Mouse (Mus musculus): Measurements from ENCODE around the gene Cd84.
"Not testable (repeated sequence)": the region's sequence is repeated elsewhere in the genome, so short reads cannot be mapped to it uniquely, and the experiment has no call there.

Cd84 gene

GRCm38 (mm10) chr1:171839488-171839887, at the start of gene Cd84:
TSS of gene Cd84 (plus strand) at chr1:171839697.
- DNase-seq (ENCODE audit: low read depth), result no peak

GRCm38 (mm10) chr1:171791491-171791890, 48.0 kb upstream of the Cd84 start:
- DNase-seq (ENCODE audit: low read depth), result no peak

- no peak for DNase-seq (ENCODE audit: low read depth)
These were observed 43.3 kb upstream of the Cd84 start for GRCm38 (mm10) chr1:171796185-171796584.

GRCm38 (mm10) chr1:171797840-171798239, 41.7 kb upstream of the Cd84 start:
- no peak for DNase-seq (ENCODE audit: low read depth)

- DNase-seq (ENCODE audit: low read depth), result no peak
These were observed 39.8 kb upstream of the Cd84 start for GRCm38 (mm10) chr1:171799648-171800047.

- DNase-seq (ENCODE audit: low read depth), result not testable (repeated sequence)
These were observed 28.4 kb upstream of the Cd84 start for GRCm38 (mm10) chr1:171811048-171811447.

GRCm38 (mm10) chr1:171815545-171816439, 23.7 kb upstream of the Cd84 start:
- peak; percentile 89 for DNase-seq (ENCODE audit: low read depth)

GRCm38 (mm10) chr1:171816991-171817390, 22.5 kb upstream of the Cd84 start:
- no peak for DNase-seq (ENCODE audit: low read depth)

- no peak for DNase-seq (ENCODE audit: low read depth)
These were observed 18.2 kb upstream of the Cd84 start for GRCm38 (mm10) chr1:171821331-171821730.

GRCm38 (mm10) chr1:171825462-171825861, 14.0 kb upstream of the Cd84 start:
- peak; percentile 51 for DNase-seq (ENCODE audit: low read depth)

GRCm38 (mm10) chr1:171826164-171826563, 13.3 kb upstream of the Cd84 start:
- DNase-seq (ENCODE audit: low read depth), result peak; percentile 75

- DNase-seq (ENCODE audit: low read depth), result peak; percentile 77
These were observed 11.8 kb upstream of the Cd84 start for GRCm38 (mm10) chr1:171827674-171828073.

GRCm38 (mm10) chr1:171840450-171841023, 1.0 kb downstream of the Cd84 start:
- DNase-seq (ENCODE audit: low read depth), result peak; percentile 73

- peak; percentile 66 for DNase-seq (ENCODE audit: low read depth)
These were observed 5.7 kb downstream of the Cd84 start for GRCm38 (mm10) chr1:171845035-171845754.

GRCm38 (mm10) chr1:171848201-171848600, 8.7 kb downstream of the Cd84 start:
- DNase-seq (ENCODE audit: low read depth), result no peak

GRCm38 (mm10) chr1:171848757-171849156, 9.3 kb downstream of the Cd84 start:
- no peak for DNase-seq (ENCODE audit: low read depth)

GRCm38 (mm10) chr1:171849454-171849853, 10.0 kb downstream of the Cd84 start:
- no peak for DNase-seq (ENCODE audit: low read depth)

- no peak for DNase-seq (ENCODE audit: low read depth)
These were observed 26.0 kb downstream of the Cd84 start for GRCm38 (mm10) chr1:171865467-171865866.

- no peak for DNase-seq (ENCODE audit: low read depth)
These were observed 47.5 kb downstream of the Cd84 start for GRCm38 (mm10) chr1:171886989-171887388.

- not testable (repeated sequence) for DNase-seq (ENCODE audit: low read depth)
These were observed 55.9 kb downstream of the Cd84 start, which contains the start of gene Gm10521 for GRCm38 (mm10) chr1:171895364-171895763. TSS of gene Gm10521 (plus strand) at chr1:171895664.

- no peak for DNase-seq (ENCODE audit: low read depth)
These were observed 64.5 kb downstream of the Cd84 start for GRCm38 (mm10) chr1:171904011-171904410.

GRCm38 (mm10) chr1:171915638-171916458, 76.4 kb downstream of the Cd84 start:
- DNase-seq (ENCODE audit: low read depth), result peak; percentile 50
